Mouse (Mus musculus) hindbrain, postnatal 0 days (tissue): Measurements from ENCODE around the gene Prkcb. TPM values are rescaled to one million over a fixed set of nuclear protein-coding genes. Genes with fewer than 3 reads are reported as not detected.

Source experiments
- ATAC-seq: fragments of 200-750 bp; cut with Nextera tagmentation; 2 replicates; pipeline ENCODE4 v1.8.0; 2017; ENCODE audit warnings: mild to moderate bottlenecking, moderate TSS enrichment, moderate library complexity
- DNase-seq: peaks from one replicate; pipeline ENCODE4 v3.0.0-alpha.2; 2015; ENCODE audit warnings: low spot score
- H3K27ac ChIP-seq: fragments of 300-500 bp; sonication (generic); 2 replicates; pipeline ENCODE4 v1.5.1; 2014; ENCODE audit warnings: mild to moderate bottlenecking
- H3K27me3 ChIP-seq: fragments of 300-500 bp; sonication (generic); 2 replicates; pipeline ENCODE4 v1.6.1; 2014; ENCODE audit warnings: low read length, mixed read lengths; ENCODE audit not compliant: insufficient read depth
- H3K36me3 ChIP-seq: fragments of 300-500 bp; sonication (generic); 2 replicates; pipeline ENCODE4 v1.6.1; 2014; ENCODE audit warnings: low read length, mixed read lengths; ENCODE audit not compliant: insufficient read depth
- H3K4me1 ChIP-seq: fragments of 300-500 bp; sonication (generic); 2 replicates; pipeline ENCODE4 v1.6.1; 2014; ENCODE audit warnings: antibody characterized with exemption, low read length, mixed read lengths; ENCODE audit not compliant: insufficient read depth
- H3K4me2 ChIP-seq: fragments of 300-500 bp; sonication (generic); 2 replicates; pipeline ENCODE4 v1.6.1; 2014; ENCODE audit warnings: low read depth, mild to moderate bottlenecking, low read length, moderate library complexity, mixed read lengths
- H3K4me3 ChIP-seq: fragments of 300-500 bp; sonication (generic); 2 replicates; pipeline ENCODE4 v1.5.1; 2014; ENCODE audit warnings: low read length
- H3K9ac ChIP-seq: fragments of 300-500 bp; sonication (generic); replicated peaks from 2 replicates; pipeline ENCODE4 v1.6.1; 2014; ENCODE audit warnings: mild to moderate bottlenecking, low read length, moderate library complexity, mixed read lengths
- H3K9me3 ChIP-seq: fragments of 300-500 bp; sonication (generic); 2 replicates; pipeline ENCODE4 v1.6.1; 2016; ENCODE audit warnings: low read length, mixed read lengths
- CTCF ChIP-seq: IDR thresholded peaks from 2 replicates; pipeline ENCODE4 v1.5.1; 2016; ENCODE audit warnings: antibody characterized with exemption, control low read depth, low read depth
- WGBS: fragments of 180-500 bp; shearing (Covaris S2); extraction: QIAGEN DNeasy Blood & Tissue Kit; methylation state at CpG from one replicate; pipeline ENCODE4 v1.1.7; 2014; 5-methylcytosine and 5-hydroxymethylcytosine counted together
- polyA plus RNA-seq: library from polyadenylated mRNA; unstranded; fragments of >200 nt; fragmentation: Nextera tagmentation; extraction: Ambion mirVana; gene quantifications from 2 replicates; pipeline ENCODE4 v1.2.1, GENCODE M21; 2015
- total RNA-seq: library from RNA; depleted of rRNA; stranded (reverse); fragments of >200 nt; gene quantifications from 2 replicates; pipeline ENCODE4 v1.2.3, GENCODE M21; 2014

Gene Prkcb
- total and polyA plus RNA-seq, 2 experiments from 2014 or later: 187 to 261 TPM

- no peak for TF ChIP-seq CTCF
- no peak overlapping the region for H3K9ac ChIP-seq
- ATAC-seq (no peak), DNase-seq (no peak)
- no peaks in the 10 kb centered on the region for H3K9me3 ChIP-seq
- peak overlapping the region; percentile 45 for H3K27ac ChIP-seq
- H3K4me1 ChIP-seq: peaks cover 33% of the 10 kb centered on the region
- H3K27me3 ChIP-seq: no peaks in the 10 kb centered on the region
- H3K36me3 ChIP-seq: no peaks in the 10 kb centered on the region
- 54% methylated on average over 4 of the region's 4 CpGs for WGBS
- no peak overlapping the region for H3K4me3 ChIP-seq
- H3K4me2 ChIP-seq: no peak overlapping the region
These were observed 114.8 kb downstream of the Prkcb start for GRCm38 (mm10) chr7:122403343-122403742.

- 4% methylated on average over 21 of the region's 21 CpGs for WGBS
- DNase-seq: peak; percentile 92
- peak overlapping the region; percentile 33; the same call in 1 of the 2 replicates for H3K9ac ChIP-seq
These were observed 116.2 kb downstream of the Prkcb start for GRCm38 (mm10) chr7:122404571-122405393.

GRCm38 (mm10) chr7:122406625-122407024, 118.1 kb downstream of the Prkcb start:
- Histone ChIP-seq H3K27ac (peak overlapping the region; percentile 23; the same call in 1 of the 2 replicates), H3K36me3 (no peaks in the 10 kb centered on the region), H3K9ac (no peak overlapping the region), H3K4me2 (no peak overlapping the region), H3K4me3 (no peak overlapping the region), H3K27me3 (no peaks in the 10 kb centered on the region), H3K9me3 (no peaks in the 10 kb centered on the region), H3K4me1 (peaks cover 33% of the 10 kb centered on the region)
- TF ChIP-seq CTCF: no peak
- WGBS: 26% methylated on average over 13 of the region's 13 CpGs
- peak; percentile 50 for DNase-seq
- 0 out of 2 replicates have a peak, but pooled peaks have one; percentile 22 for ATAC-seq

More at GRCm38 (mm10) chr7:122404571-122405393, 116.2 kb downstream of the Prkcb start:
- no peaks in the 10 kb centered on the region for H3K27me3 ChIP-seq
- no peaks in the 10 kb centered on the region for H3K9me3 ChIP-seq
- H3K27ac ChIP-seq: peak overlapping the region; percentile 79
- no peak for TF ChIP-seq CTCF
- H3K4me2 ChIP-seq: peak overlapping the region; percentile 32
- peaks cover 33% of the 10 kb centered on the region for H3K4me1 ChIP-seq
- no peaks in the 10 kb centered on the region for H3K36me3 ChIP-seq
- ATAC-seq: peak; percentile 93
- H3K4me3 ChIP-seq: no peak overlapping the region

- Histone ChIP-seq H3K27ac (no peak overlapping the region), H3K36me3 (no peaks in the 10 kb centered on the region), H3K9me3 (no peaks in the 10 kb centered on the region), H3K9ac (no peak overlapping the region), H3K4me3 (no peak overlapping the region), H3K4me1 (peaks cover 20% of the 10 kb centered on the region), H3K4me2 (no peak overlapping the region), H3K27me3 (no peaks in the 10 kb centered on the region)
- DNase-seq (no peak), ATAC-seq (no peak)
- WGBS: 80% methylated on average over 6 of the region's 6 CpGs
- no peak for TF ChIP-seq CTCF
These were observed 121.4 kb downstream of the Prkcb start for GRCm38 (mm10) chr7:122409945-122410344.

GRCm38 (mm10) chr7:122410873-122411272, 122.3 kb downstream of the Prkcb start:
- no peak for TF ChIP-seq CTCF
- no peak for ATAC-seq

GRCm38 (mm10) chr7:122413231-122413630, 124.7 kb downstream of the Prkcb start:
- H3K4me1 ChIP-seq: no peaks in the 10 kb centered on the region
- no peak overlapping the region for H3K27ac ChIP-seq
- H3K4me2 ChIP-seq: no peak overlapping the region
- H3K4me3 ChIP-seq: no peak overlapping the region
- no peak for TF ChIP-seq CTCF
- H3K27me3 ChIP-seq: no peaks in the 10 kb centered on the region
- 88% methylated on average over 6 of the region's 6 CpGs for WGBS
- no peaks in the 10 kb centered on the region for H3K9me3 ChIP-seq
- H3K36me3 ChIP-seq: no peaks in the 10 kb centered on the region
- ATAC-seq (no peak), DNase-seq (no peak)
- H3K9ac ChIP-seq: no peak overlapping the region

More at GRCm38 (mm10) chr7:122410873-122411272, 122.3 kb downstream of the Prkcb start:
- no peak for DNase-seq
- Histone ChIP-seq H3K27me3 (no peaks in the 10 kb centered on the region), H3K36me3 (no peaks in the 10 kb centered on the region), H3K4me2 (no peak overlapping the region), H3K9me3 (no peaks in the 10 kb centered on the region), H3K27ac (no peak overlapping the region), H3K9ac (no peak overlapping the region), H3K4me3 (no peak overlapping the region), H3K4me1 (peaks cover 14% of the 10 kb centered on the region)
- WGBS: 83% methylated on average over 3 of the region's 3 CpGs

GRCm38 (mm10) chr7:122414146-122414545, 125.6 kb downstream of the Prkcb start:
- Histone ChIP-seq H3K36me3 (no peaks in the 10 kb centered on the region), H3K4me1 (no peaks in the 10 kb centered on the region), H3K4me2 (no peak overlapping the region), H3K27ac (no peak overlapping the region), H3K4me3 (no peak overlapping the region), H3K9me3 (no peaks in the 10 kb centered on the region), H3K27me3 (no peaks in the 10 kb centered on the region), H3K9ac (no peak overlapping the region)
- WGBS: 86% methylated on average over 10 of the region's 10 CpGs
- no peak for TF ChIP-seq CTCF
- DNase-seq (no peak), ATAC-seq (no peak)
